Mouse (Mus musculus) midbrain, embryonic 11.5 days (tissue): ENCODE measurements at regions not wholly inside any gene's neighbourhood (a gene's known extent, or its start where the extent isn't known, plus 50 kb on each side); places are given as distances from the start of the nearest gene placed in this dataset.

Source experiments
- ATAC-seq: fragments of 200-750 bp; cut with Nextera tagmentation; 2 replicates; pipeline ENCODE4 v1.8.0; 2017; ENCODE audit warnings: moderate TSS enrichment, moderate library complexity; ENCODE audit not compliant: low FRiP score
- DNase-seq: peaks from one replicate; pipeline ENCODE4 v3.0.0; 2015; ENCODE audit warnings: low spot score; ENCODE audit errors: missing footprints
- H3K27ac ChIP-seq: fragments of 300-500 bp; sonication (generic); 2 replicates; pipeline ENCODE4 v1.5.1; 2014; ENCODE audit warnings: low read depth, low read length
- H3K27me3 ChIP-seq: fragments of 300-500 bp; sonication (generic); 2 replicates; pipeline ENCODE4 v1.6.1; 2014; ENCODE audit warnings: mild to moderate bottlenecking, low read length, moderate library complexity, mixed read lengths; ENCODE audit not compliant: control insufficient read depth, insufficient read depth
- H3K36me3 ChIP-seq: fragments of 300-500 bp; sonication (generic); 2 replicates; pipeline ENCODE4 v1.6.1; 2014; ENCODE audit warnings: mild to moderate bottlenecking, low read length, moderate library complexity, mixed read lengths; ENCODE audit not compliant: control insufficient read depth, insufficient read depth
- H3K4me1 ChIP-seq: fragments of 300-500 bp; sonication (generic); 2 replicates; pipeline ENCODE4 v1.6.1; 2014; ENCODE audit warnings: low read length; ENCODE audit not compliant: control insufficient read depth, insufficient read depth
- H3K4me2 ChIP-seq: fragments of 300-500 bp; sonication (generic); 2 replicates; pipeline ENCODE4 v1.6.1; 2014; ENCODE audit warnings: mild to moderate bottlenecking, moderate library complexity
- H3K4me3 ChIP-seq: fragments of 300-500 bp; sonication (generic); 2 replicates; pipeline ENCODE4 v1.5.1; 2014; ENCODE audit warnings: low read depth, low read length
- H3K9ac ChIP-seq: fragments of 300-500 bp; sonication (generic); 2 replicates; pipeline ENCODE4 v1.6.1; 2014; ENCODE audit warnings: low read length
- H3K9me3 ChIP-seq: fragments of 300-500 bp; sonication (generic); 2 replicates; pipeline ENCODE4 v1.6.1; 2016; ENCODE audit warnings: low read length; ENCODE audit not compliant: control insufficient read depth
- whole genome bisulfite sequencing: fragments of 180-500 bp; shearing (Covaris S2); extraction: QIAGEN DNeasy Blood & Tissue Kit; methylation state at CpG from one replicate; pipeline ENCODE4 v1.1.7; 2014; 5-methylcytosine and 5-hydroxymethylcytosine counted together

- ATAC-seq = no peak
- Histone ChIP-seq H3K36me3 (no peaks in the 10 kb centered on the region), H3K27me3 (no peaks in the 10 kb centered on the region), H3K4me3 (no peak overlapping the region), H3K9me3 (no peaks in the 10 kb centered on the region), H3K4me1 (no peaks in the 10 kb centered on the region), H3K4me2 (no peak overlapping the region), H3K9ac (no peak overlapping the region), H3K27ac (no peak overlapping the region)
- DNase-seq = no peak
- WGBS = 76% methylated on average over 6 of the region's 6 CpGs
These were observed 429.6 kb downstream of the Efnb2 start for GRCm38 (mm10) chr8:8231308-8231985.

DNA sequence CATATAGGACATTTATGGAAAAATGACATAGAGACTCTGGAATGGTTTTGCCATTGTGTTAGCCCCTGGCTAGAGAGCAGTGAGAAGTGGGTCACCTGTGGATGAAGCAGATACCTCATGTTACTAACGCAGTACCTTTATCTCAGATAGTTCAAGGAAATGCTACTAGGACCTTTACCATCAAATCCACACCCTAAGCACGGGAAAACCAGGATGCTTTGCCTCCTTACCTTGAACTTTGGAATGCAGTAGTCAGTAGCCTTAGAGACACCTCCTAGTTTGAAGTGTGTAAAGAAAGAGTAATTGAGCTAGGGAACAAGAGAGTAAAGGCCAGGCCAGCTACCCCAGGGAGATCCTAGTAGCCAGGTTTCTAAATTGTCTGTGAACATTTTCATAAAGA is 435.0 kb downstream of the Efnb2 start:
- H3K9me3 ChIP-seq = no peaks in the 10 kb centered on the region
- no peak overlapping the region for H3K9ac ChIP-seq
- no peak overlapping the region for H3K27ac ChIP-seq
- peaks cover 7% of the 10 kb centered on the region; the same call in 1 of the 2 replicates for H3K27me3 ChIP-seq
- H3K4me3 ChIP-seq = no peak overlapping the region
- H3K4me1 ChIP-seq = no peaks in the 10 kb centered on the region
- WGBS = 81% methylated on average over 2 of the region's 2 CpGs
- ATAC-seq (no peak), DNase-seq (peak; percentile 45)
- H3K4me2 ChIP-seq = no peak overlapping the region
- no peaks in the 10 kb centered on the region for H3K36me3 ChIP-seq

DNA sequence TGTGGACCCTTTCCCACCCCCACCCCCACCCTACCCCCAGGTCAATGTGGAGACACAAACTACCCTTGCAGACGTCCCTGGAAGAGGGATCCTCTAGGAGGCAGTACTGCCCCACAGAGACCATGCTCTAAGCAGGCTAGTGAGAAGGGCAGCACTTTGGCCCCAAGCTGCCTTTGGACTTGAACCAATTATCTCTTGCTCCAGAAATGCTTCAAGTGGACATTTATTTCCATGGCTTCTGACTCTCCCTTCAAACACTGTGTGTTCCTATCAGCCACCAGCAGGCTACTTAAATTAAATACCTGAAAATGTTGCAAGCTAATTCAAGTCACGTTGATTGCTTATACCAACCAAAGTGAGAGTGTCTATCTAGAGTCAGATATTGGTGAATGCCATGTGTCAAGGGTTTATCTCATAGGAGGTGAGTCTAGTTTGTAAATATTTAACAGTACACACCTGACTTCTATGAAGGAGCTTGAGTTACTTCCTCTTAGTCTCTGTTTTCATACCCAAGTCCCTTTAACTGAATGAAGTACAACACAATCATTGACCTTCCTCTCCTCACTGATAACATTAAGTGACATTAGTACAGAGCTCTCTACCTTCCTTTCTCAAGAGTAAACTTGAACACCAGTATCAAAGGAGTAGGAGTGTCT is 435.7 kb downstream of the Efnb2 start:
- DNase-seq (peak; percentile 74), ATAC-seq (no peak)
- Histone ChIP-seq H3K4me2 (no peak overlapping the region), H3K9me3 (no peaks in the 10 kb centered on the region), H3K9ac (no peak overlapping the region), H3K36me3 (no peaks in the 10 kb centered on the region), H3K4me1 (no peaks in the 10 kb centered on the region), H3K4me3 (no peak overlapping the region), H3K27ac (no peak overlapping the region), H3K27me3 (peaks cover 7% of the 10 kb centered on the region; the same call in 1 of the 2 replicates)
- WGBS = 59% methylated on average over 2 of the region's 2 CpGs

DNA sequence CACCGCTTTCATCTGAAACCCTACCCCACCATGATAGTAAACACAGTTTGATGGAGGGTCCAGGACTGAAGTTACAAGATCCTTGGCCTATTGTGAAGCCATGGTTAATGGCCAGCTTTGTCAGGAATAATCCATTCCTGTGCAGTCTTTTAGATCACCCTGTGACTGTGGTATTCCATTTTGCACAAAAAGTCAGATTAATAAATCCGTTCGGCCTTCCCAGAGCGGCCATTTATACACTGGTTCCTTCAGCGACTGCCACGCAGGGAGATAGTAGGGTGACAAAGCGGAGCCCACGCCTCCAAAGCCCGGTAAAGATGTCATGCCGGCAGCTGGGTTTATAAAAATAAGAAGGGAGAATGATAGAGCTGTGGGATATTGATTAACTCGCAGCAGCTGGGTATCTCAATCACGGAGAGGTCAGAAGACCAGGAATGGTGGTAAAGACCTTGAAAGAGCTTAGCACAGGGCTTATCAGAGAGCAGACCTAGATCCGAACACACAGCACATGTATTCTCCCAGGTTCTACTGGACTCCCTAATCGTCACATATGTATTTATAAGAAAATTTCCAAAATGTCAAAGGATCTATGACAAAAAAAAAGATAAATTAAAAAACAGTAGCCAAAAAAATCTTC is 440.5 kb downstream of the Efnb2 start:
- Histone ChIP-seq H3K36me3 (no peaks in the 10 kb centered on the region), H3K4me1 (0 out of 2 replicates have a peak, but pooled peaks cover 2% of the 10 kb centered on the region), H3K27me3 (0 out of 2 replicates have a peak, but pooled peaks cover 3% of the 10 kb centered on the region), H3K4me3 (no peak overlapping the region), H3K4me2 (peak overlapping the region; percentile 36; the same call in 1 of the 2 replicates), H3K9ac (no peak overlapping the region), H3K27ac (no peak overlapping the region), H3K9me3 (no peaks in the 10 kb centered on the region)
- DNase-seq (peak; percentile 92), ATAC-seq (peak; percentile 85)
- 39% methylated on average over 14 of the region's 14 CpGs for WGBS

GRCm38 (mm10) chr8:8219701-8220394 is 441.2 kb downstream of the Efnb2 start:
- Histone ChIP-seq H3K27me3 (0 out of 2 replicates have a peak, but pooled peaks cover 3% of the 10 kb centered on the region), H3K4me2 (peak overlapping the region; percentile 36), H3K4me3 (no peak overlapping the region), H3K27ac (no peak overlapping the region), H3K36me3 (no peaks in the 10 kb centered on the region), H3K4me1 (0 out of 2 replicates have a peak, but pooled peaks cover 2% of the 10 kb centered on the region), H3K9me3 (no peaks in the 10 kb centered on the region), H3K9ac (no peak overlapping the region)
- DNase-seq (peak; percentile 90), ATAC-seq (peak; percentile 31; the same call in 1 of the 2 replicates)
- 39% methylated on average over 12 of the region's 12 CpGs for WGBS

- no peak overlapping the region for H3K27ac ChIP-seq
- H3K4me1 ChIP-seq = no peaks in the 10 kb centered on the region
- H3K4me2 ChIP-seq = no peak overlapping the region
- DNase-seq = peak; percentile 17
- no peak for ATAC-seq
- no peaks in the 10 kb centered on the region for H3K27me3 ChIP-seq
- 80% methylated on average over 3 of the region's 3 CpGs for WGBS
- H3K9ac ChIP-seq = no peak overlapping the region
- no peaks in the 10 kb centered on the region for H3K9me3 ChIP-seq
- no peaks in the 10 kb centered on the region for H3K36me3 ChIP-seq
- no peak overlapping the region for H3K4me3 ChIP-seq
These were observed 468.0 kb downstream of the Efnb2 start for GRCm38 (mm10) chr8:8193036-8193435.

GRCm38 (mm10) chr8:8186046-8186445 is 475.0 kb downstream of the Efnb2 start:
- no peak for ATAC-seq
- 37% methylated on average over 3 of the region's 3 CpGs for WGBS
- no peak for DNase-seq

GRCm38 (mm10) chr8:8183233-8183622 is 477.8 kb downstream of the Efnb2 start:
- no peak overlapping the region for H3K9ac ChIP-seq
- DNase-seq = no peak
- 91% methylated on average over 6 of the region's 6 CpGs for WGBS

More at GRCm38 (mm10) chr8:8186046-8186445, 475.0 kb downstream of the Efnb2 start:
- Histone ChIP-seq H3K36me3 (no peaks in the 10 kb centered on the region), H3K27me3 (no peaks in the 10 kb centered on the region), H3K4me2 (no peak overlapping the region), H3K9ac (no peak overlapping the region), H3K27ac (no peak overlapping the region), H3K4me1 (no peaks in the 10 kb centered on the region), H3K9me3 (no peaks in the 10 kb centered on the region), H3K4me3 (no peak overlapping the region)

More at GRCm38 (mm10) chr8:8183233-8183622, 477.8 kb downstream of the Efnb2 start:
- Histone ChIP-seq H3K4me1 (no peaks in the 10 kb centered on the region), H3K27ac (no peak overlapping the region), H3K4me3 (no peak overlapping the region), H3K36me3 (no peaks in the 10 kb centered on the region), H3K27me3 (no peaks in the 10 kb centered on the region), H3K4me2 (no peak overlapping the region), H3K9me3 (no peaks in the 10 kb centered on the region)
- no peak for ATAC-seq
